In genomic region chr8:122259351-122259750, GRCm38 (mm10) we compare ENCODE assay signal across 7 mouse cellular contexts. TPM values are rescaled to one million over a fixed set of nuclear protein-coding genes. Genes with fewer than 3 reads are reported as not detected.
DNase-seq lines count a peak whose midpoint lies in the region; TF ChIP-seq lines count a peak whose summit lies in the region.

No protein-coding gene starts in this region.

- H3K4me1 ChIP-seq in cerebellum, adult 2 months (ENCODE audit: control insufficient read depth, insufficient read depth, low read length): peaks cover 11% of the 10 kb centered on the region

- no peak overlapping the region for H3K4me3 ChIP-seq in cerebellum, adult 2 months (replicated peaks; ENCODE audit: insufficient read depth, low read depth, low read length)
- H3K4me3 ChIP-seq in gastrocnemius, adult 2 months: no peak overlapping the region

- intact Hi-C loops in gastrocnemius, adult 2 months (cut with DNase I): loop anchor here (2.0 kb wide), 1 partner anchor 97 kb away; no protein-coding TSS in a partner anchor

- TF ChIP-seq CTCF in cerebellum, adult 2 months (IDR thresholded peaks at IDR 0.05; ENCODE audit: borderline replicate concordance, insufficient read depth, low read depth, low read length): peak; percentile 98
- TF ChIP-seq CTCF in gastrocnemius, adult 2 months (IDR thresholded peaks at IDR 0.05): no peak; the same call in 1 of the 2 replicates

- no peak for TF ChIP-seq POLR2A in cerebellum, adult 2 months (IDR thresholded peaks at IDR 0.05; ENCODE audit: borderline replicate concordance, insufficient read depth, low read length)

- no peak overlapping the region for H3K27ac ChIP-seq in cerebellum, adult 2 months (ENCODE audit: insufficient read depth, low read length)
- H3K27ac ChIP-seq in gastrocnemius, adult 2 months: no peak overlapping the region

- no peaks in the 10 kb centered on the region for H3K27me3 ChIP-seq in cerebellum, adult 2 months (ENCODE audit: control insufficient read depth, insufficient read depth, low read length)

- 91% methylated on average over 2 of the region's 2 CpGs for WGBS in cerebellum, adult 2 months
- WGBS in large intestine, adult 2 months: 71% methylated on average over 2 of the region's 2 CpGs

- DNase-seq in 3T3-L1 (ENCODE audit: low read depth, low spot score) (peak; percentile 66), A20 (ENCODE audit: low read depth, low spot score) (peak; percentile 52)
- DNase-seq in cerebellum, adult 2 months: peak; percentile 57 to 82
- peak; percentile 82 for DNase-seq in gastrocnemius, adult 2 months
- peak; percentile 16 for DNase-seq in large intestine, adult 2 months (ENCODE audit: low read depth, low spot score)
- peak; percentile 82 for DNase-seq in lung, postnatal 10 days
- DNase-seq in spleen, adult 12 weeks (ENCODE audit: low spot score): peak; percentile 61

RNA-seq across cellular contexts. Expression of gene Zfpm1, which starts 22.6 kb away (rescaled TPM):
- 19.6 and 20.1 TPM in 2 replicates for polyA plus RNA-seq in cerebellum, adult 2 months (2012; rRNA removed)
- 1 to 10 TPM; 6.6 to 8.8 TPM for total RNA-seq in gastrocnemius, adult 2 months (2021)
- 24.6 and 51.1 TPM in 2 replicates for polyA plus RNA-seq in large intestine, adult 2 months (2012; rRNA removed)

Comparison
In these comparisons a context has a peak if more than half of its experiments do, and no peak if none do; other contexts are left out.
1. DNase-seq: peak in every context shown above with its lines; median percentile 82 in gastrocnemius, adult 2 months; 82 in lung, postnatal 10 days; 70 in cerebellum, adult 2 months; 66 in 3T3-L1; 61 in spleen, adult 12 weeks; 52 in A20; 16 in large intestine, adult 2 months.